Mouse (Mus musculus) testis, adult 2 months (tissue): ENCODE measurements around the gene Mbd6.

Source experiments
- CTCF ChIP-seq: fragments of 200-500 bp; IDR thresholded peaks from 2 replicates; pipeline ENCODE4 v1.5.1; 2012; ENCODE audit warnings: low read depth, mild to moderate bottlenecking, inconsistent platforms, low read length, moderate library complexity; ENCODE audit not compliant: control insufficient read depth, insufficient read depth, insufficient replicate concordance
- POLR2A ChIP-seq: fragments of 200-500 bp; IDR thresholded peaks from 2 replicates; pipeline ENCODE4 v1.6.1; 2012; ENCODE audit warnings: low read depth, mild to moderate bottlenecking, inconsistent platforms, low read length, moderate library complexity; ENCODE audit not compliant: control insufficient read depth

DNA sequence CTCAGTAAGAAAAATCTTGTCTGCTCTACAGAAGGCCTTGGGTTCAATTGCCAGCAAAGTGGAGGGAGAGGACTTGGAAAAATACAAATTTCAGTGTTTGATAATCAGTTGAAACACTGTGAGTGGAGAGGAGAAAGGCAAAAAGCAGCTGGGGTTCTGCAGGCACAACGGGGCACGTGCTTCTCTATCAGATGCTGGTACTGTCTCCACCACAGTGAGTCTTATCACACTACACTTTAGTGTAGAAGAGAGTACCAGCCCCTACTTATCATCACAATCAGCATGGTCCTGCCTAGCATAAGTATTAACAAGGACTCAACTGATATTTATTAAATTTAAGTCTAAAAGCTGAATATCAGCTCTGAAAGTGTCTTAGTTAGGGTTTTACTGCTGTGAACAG, 28.5 kb upstream of the Mbd6 start:
- no peak for TF ChIP-seq CTCF
- no peak for TF ChIP-seq POLR2A
